Mouse (Mus musculus) stomach, embryonic 14.5 days (tissue): ENCODE data around the gene Zfp28. TPM values are rescaled to one million over a fixed set of nuclear protein-coding genes. Genes with fewer than 3 reads are reported as not detected.

ENCODE experiments used
- ATAC-seq: fragments of 200-750 bp; cut with Nextera tagmentation; 2 replicates; pipeline ENCODE4 v1.8.0; 2017; ENCODE audit warnings: low read depth, moderate TSS enrichment; ENCODE audit not compliant: insufficient number of reproducible peaks, insufficient read depth, low FRiP score
- H3K27ac ChIP-seq: fragments of 300-500 bp; sonication (generic); 2 replicates; pipeline ENCODE4 v1.5.1; 2014; ENCODE audit warnings: mild to moderate bottlenecking, low read length, moderate library complexity, mixed read lengths
- H3K27me3 ChIP-seq: fragments of 300-500 bp; sonication (generic); 2 replicates; pipeline ENCODE4 v1.6.1; 2014; ENCODE audit warnings: low read length, control low read depth, mixed read lengths; ENCODE audit not compliant: control insufficient read depth, insufficient read depth
- H3K36me3 ChIP-seq: fragments of 300-500 bp; sonication (generic); 2 replicates; pipeline ENCODE4 v1.6.1; 2014; ENCODE audit warnings: mild to moderate bottlenecking, control low read depth, low read length, moderate library complexity, mixed read lengths; ENCODE audit not compliant: control insufficient read depth, insufficient read depth
- H3K4me1 ChIP-seq: fragments of 300-500 bp; sonication (generic); 2 replicates; pipeline ENCODE4 v1.6.1; 2014; ENCODE audit warnings: low read length, control low read depth, mixed read lengths; ENCODE audit not compliant: control insufficient read depth, insufficient read depth
- H3K4me2 ChIP-seq: fragments of 300-500 bp; sonication (generic); replicated peaks from 2 replicates; pipeline ENCODE4 v1.6.1; 2014; ENCODE audit warnings: low read depth, low read length, control low read depth
- H3K4me3 ChIP-seq: fragments of 300-500 bp; sonication (generic); 2 replicates; pipeline ENCODE4 v1.5.1; 2014; ENCODE audit warnings: low read depth, low read length, control low read depth
- H3K9ac ChIP-seq: fragments of 300-500 bp; sonication (generic); replicated peaks from 2 replicates; pipeline ENCODE4 v1.6.1; 2014; ENCODE audit warnings: low read depth, mild to moderate bottlenecking, control low read depth, low read length, moderate library complexity, mixed read lengths
- H3K9me3 ChIP-seq: fragments of 300-500 bp; sonication (generic); 2 replicates; pipeline ENCODE4 v1.6.1; 2016; ENCODE audit warnings: low read depth, low read length, control low read depth; ENCODE audit not compliant: control insufficient read depth
- WGBS: fragments of 180-500 bp; shearing (Covaris S2); extraction: QIAGEN DNeasy Blood & Tissue Kit; methylation state at CpG from one replicate; pipeline ENCODE4 v1.1.7; 2014; 5-methylcytosine and 5-hydroxymethylcytosine counted together
- polyA plus RNA-seq: library from polyadenylated mRNA; unstranded; fragments of >200 nt; fragmentation: Nextera tagmentation; extraction: Ambion mirVana; gene quantifications from 2 replicates; pipeline ENCODE4 v1.2.1, GENCODE M21; 2014

Zfp28 gene
- polyA plus RNA-seq = 8.9 and 11.6 TPM in 2 replicates

DNA sequence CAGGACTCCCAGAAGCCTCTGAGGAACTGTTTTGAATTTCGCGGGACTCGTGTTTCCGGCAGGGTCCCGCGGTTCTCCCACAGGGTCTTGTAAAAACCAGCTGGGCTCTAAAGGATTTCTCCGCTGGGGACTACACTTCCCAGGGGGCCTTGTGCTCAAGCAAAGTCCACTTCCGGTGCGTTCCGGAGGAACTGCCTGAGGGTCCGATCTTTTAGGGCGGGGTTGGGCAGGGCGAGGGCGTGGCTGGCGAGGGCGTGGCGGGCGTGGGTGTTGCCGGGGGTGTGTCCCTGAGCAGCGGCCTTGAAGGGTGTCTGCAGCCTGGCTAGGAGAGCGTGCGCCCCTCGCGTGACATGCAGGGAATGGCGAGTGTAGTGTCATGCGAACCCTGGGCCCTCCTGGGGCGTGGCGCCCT, at the start of gene Zfp28:
Gene Zfp28, plus strand, starts transcription at position 252 of the 412 bp plus-strand sequence.
- H3K4me1 ChIP-seq = peaks cover 6% of the 10 kb centered on the region; the same call in 1 of the 2 replicates
- no peak within 1 kb of the TSS; the same call in 1 of the 2 replicates for H3K27ac ChIP-seq
- no peaks in the 10 kb centered on the region for H3K27me3 ChIP-seq
- under 1% methylated on average over 28 of the region's 28 CpGs for WGBS
- peak within 1 kb of the TSS; percentile 64 for H3K4me3 ChIP-seq
- no peaks in the 10 kb centered on the region for H3K36me3 ChIP-seq
- peak within 1 kb of the TSS; percentile 63 for H3K9ac ChIP-seq
- ATAC-seq = peak; percentile 97
- no peaks in the 10 kb centered on the region for H3K9me3 ChIP-seq
- peak within 1 kb of the TSS; percentile 70 for H3K4me2 ChIP-seq

DNA sequence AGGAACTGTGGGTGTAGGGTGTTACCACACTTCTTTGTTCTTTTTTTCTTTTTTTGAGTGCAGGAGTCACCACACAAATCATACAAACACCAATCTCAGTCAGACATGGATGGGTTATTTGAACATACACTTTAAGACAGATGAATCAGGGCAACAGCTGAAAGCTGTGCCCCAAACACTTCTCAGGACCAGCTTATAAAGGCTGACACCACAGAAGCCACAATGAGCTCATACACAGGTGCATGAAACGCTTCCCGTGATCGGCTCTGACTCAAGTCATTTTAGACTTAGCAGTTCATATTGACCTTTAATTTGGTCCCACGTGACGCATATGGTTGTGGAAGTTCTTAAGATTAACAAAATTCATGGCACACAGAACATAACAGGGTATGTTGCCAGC, 43.2 kb upstream of the Zfp28 start:
- Histone ChIP-seq H3K4me1 (no peaks in the 10 kb centered on the region), H3K4me3 (no peak overlapping the region), H3K27ac (no peak overlapping the region), H3K9me3 (no peaks in the 10 kb centered on the region), H3K9ac (no peak overlapping the region), H3K36me3 (no peaks in the 10 kb centered on the region), H3K27me3 (no peaks in the 10 kb centered on the region), H3K4me2 (no peak overlapping the region)
- ATAC-seq = no peak
- WGBS = 81% methylated on average over 5 of the region's 5 CpGs

DNA sequence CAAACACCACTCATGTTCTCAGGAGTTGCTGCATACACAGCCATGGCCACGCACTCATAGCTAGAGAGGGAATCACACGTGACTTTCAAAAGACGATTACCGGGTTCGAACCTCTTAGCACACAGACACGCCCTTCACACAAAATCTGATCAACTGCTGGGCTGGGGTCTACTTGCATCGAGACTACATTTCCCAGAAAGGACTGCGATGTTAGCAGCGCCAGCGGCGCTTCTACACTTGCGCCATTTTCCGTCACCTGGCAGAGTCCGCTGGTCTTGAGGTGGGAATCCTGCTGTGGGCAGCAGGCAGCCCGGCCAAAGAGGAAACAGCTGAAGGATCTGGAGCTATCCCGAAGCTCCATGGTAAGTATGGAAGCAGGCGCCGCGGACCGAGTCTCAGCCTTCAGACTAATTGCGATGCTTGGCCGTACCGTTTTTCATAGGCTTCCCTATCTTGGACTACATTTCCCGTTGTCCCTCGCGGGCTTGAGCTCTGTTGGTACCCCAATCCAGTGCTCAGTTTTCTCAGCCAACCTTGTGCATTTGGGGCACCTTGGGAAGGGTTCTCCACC, 39.5 kb upstream of the Zfp28 start, which contains the start of gene Gm3854:
Gene Gm3854, plus strand, starts transcription at position 259 of the 571 bp plus-strand sequence.
- Histone ChIP-seq H3K4me3 (peak within 1 kb of the TSS; percentile 62), H3K27me3 (no peaks in the 10 kb centered on the region), H3K9ac (0 out of 2 replicates have a peak within 1 kb of the TSS, but pooled peaks have one; percentile 22), H3K4me2 (peak within 1 kb of the TSS; percentile 43), H3K4me1 (no peaks in the 10 kb centered on the region), H3K27ac (no peak within 1 kb of the TSS), H3K9me3 (no peaks in the 10 kb centered on the region), H3K36me3 (no peaks in the 10 kb centered on the region)
- WGBS = under 1% methylated on average over 26 of the region's 26 CpGs
- ATAC-seq = peak; percentile 90

- no peak overlapping the region for H3K9ac ChIP-seq
- no peak for ATAC-seq
Observed at GRCm38 (mm10) chr7:6344124-6344523, 39.0 kb upstream of the Zfp28 start.

GRCm38 (mm10) chr7:6358121-6358520, 25.0 kb upstream of the Zfp28 start:
- H3K9ac ChIP-seq = no peak overlapping the region
- H3K4me2 ChIP-seq = no peak overlapping the region
- H3K9me3 ChIP-seq = no peaks in the 10 kb centered on the region
- H3K4me1 ChIP-seq = no peaks in the 10 kb centered on the region
- H3K4me3 ChIP-seq = no peak overlapping the region
- WGBS = 52% methylated on average over 2 of the region's 2 CpGs
- no peak overlapping the region for H3K27ac ChIP-seq
- ATAC-seq = no peak
- H3K36me3 ChIP-seq = peaks cover 5% of the 10 kb centered on the region; the same call in 1 of the 2 replicates
- H3K27me3 ChIP-seq = no peaks in the 10 kb centered on the region

More at GRCm38 (mm10) chr7:6344124-6344523, 39.0 kb upstream of the Zfp28 start:
- Histone ChIP-seq H3K36me3 (no peaks in the 10 kb centered on the region), H3K4me2 (peak overlapping the region; percentile 43), H3K4me3 (peak overlapping the region; percentile 62), H3K9me3 (no peaks in the 10 kb centered on the region), H3K4me1 (no peaks in the 10 kb centered on the region), H3K27ac (no peak overlapping the region), H3K27me3 (no peaks in the 10 kb centered on the region)
- 25% methylated on average over 10 of the region's 10 CpGs for WGBS

DNA sequence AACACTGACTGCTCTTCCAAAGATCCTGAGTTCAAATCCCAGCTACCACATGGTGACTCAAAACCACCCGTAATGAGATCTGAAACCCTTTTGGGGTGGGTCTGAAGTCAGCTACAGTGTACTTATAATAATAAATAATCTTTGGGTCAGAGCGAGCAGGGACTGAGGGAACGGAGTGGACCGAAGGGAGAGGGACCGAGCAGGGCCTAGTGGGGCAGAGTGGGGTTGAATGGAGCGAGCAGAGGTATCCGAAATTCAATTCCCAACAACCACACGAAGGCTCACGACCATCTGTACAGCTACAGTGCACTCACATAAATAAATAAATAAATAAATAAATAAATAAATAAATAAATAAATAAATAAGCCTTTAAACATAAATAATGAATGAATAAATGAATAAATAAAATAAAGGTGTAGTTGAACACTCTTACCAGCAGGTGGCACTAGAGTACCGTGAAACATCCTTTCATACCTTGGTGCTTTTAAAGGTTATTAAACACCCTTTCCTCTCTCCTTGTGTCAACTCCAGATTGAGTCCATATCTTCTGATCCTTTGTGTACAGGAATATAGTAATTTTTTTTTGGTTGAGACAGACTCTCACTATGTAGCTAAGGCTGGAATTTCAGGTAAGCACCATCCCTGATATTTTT, 24.0 kb upstream of the Zfp28 start:
- Histone ChIP-seq H3K9ac (no peak overlapping the region), H3K4me2 (no peak overlapping the region), H3K4me3 (no peak overlapping the region), H3K4me1 (peaks cover 5% of the 10 kb centered on the region; the same call in 1 of the 2 replicates), H3K9me3 (no peaks in the 10 kb centered on the region), H3K27ac (no peak overlapping the region), H3K27me3 (no peaks in the 10 kb centered on the region), H3K36me3 (0 out of 2 replicates have a peak, but pooled peaks cover 2% of the 10 kb centered on the region)
- WGBS = 54% methylated on average over 10 of the region's 10 CpGs
- no peak for ATAC-seq

DNA sequence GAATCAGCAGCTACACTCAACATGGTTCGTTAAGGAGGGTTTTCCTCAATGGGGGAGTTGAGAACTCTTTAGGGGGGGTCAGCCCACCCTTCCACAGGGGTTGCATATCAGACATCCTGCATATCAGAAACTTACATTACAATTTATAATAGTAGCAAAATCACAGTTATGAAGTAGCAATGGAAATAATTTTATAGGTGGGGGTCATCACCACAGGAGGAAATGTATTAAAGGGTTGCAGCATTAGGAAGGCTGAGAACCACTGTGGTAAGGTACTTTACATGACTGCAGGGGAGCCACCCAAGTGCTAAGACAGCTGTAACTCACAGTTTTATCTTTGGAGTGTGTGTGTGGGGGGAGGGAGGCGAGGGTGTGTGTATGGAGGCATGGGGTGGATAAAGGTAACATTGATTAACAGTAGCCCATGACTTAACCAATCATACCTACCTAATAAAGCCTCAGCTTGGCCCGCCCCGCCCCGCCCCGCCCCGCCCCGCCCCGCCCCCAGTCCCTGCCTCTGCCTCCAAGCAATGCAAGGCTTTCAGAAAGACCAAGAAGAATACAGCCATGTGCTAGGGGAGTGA, 22.5 kb upstream of the Zfp28 start:
- H3K4me2 ChIP-seq = no peak overlapping the region
- no peaks in the 10 kb centered on the region for H3K9me3 ChIP-seq
- peaks cover 6% of the 10 kb centered on the region; the same call in 1 of the 2 replicates for H3K4me1 ChIP-seq
- WGBS = 13% methylated on average over 9 of the region's 9 CpGs
- no peak overlapping the region for H3K27ac ChIP-seq
- H3K9ac ChIP-seq = no peak overlapping the region
- no peaks in the 10 kb centered on the region for H3K27me3 ChIP-seq
- no peak for ATAC-seq
- H3K36me3 ChIP-seq = no peaks in the 10 kb centered on the region
- H3K4me3 ChIP-seq = no peak overlapping the region

DNA sequence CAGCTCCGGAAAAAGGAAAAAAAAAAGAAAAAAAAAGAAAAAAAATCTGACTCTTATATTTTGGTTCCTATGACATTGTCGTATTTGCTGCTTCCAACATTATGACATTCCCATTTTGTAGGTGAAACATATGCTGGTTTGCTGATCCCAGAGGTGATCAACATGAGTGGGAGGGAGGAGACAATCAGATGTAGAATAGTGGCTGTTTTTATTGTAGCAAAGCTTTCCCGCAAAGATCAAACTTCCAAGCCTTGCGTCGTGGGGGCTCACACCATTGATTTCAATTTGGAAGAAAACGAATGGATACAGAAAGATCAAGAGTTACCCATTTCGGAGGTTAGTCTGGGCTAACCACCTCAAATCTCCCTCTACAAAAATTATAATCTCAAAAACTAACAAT, 21.3 kb upstream of the Zfp28 start:
- ATAC-seq = no peak
- Histone ChIP-seq H3K4me2 (peak overlapping the region; percentile 49), H3K36me3 (no peaks in the 10 kb centered on the region), H3K27ac (peak overlapping the region; percentile 82), H3K9me3 (no peaks in the 10 kb centered on the region), H3K4me3 (peak overlapping the region; percentile 53), H3K27me3 (no peaks in the 10 kb centered on the region), H3K9ac (0 out of 2 replicates have a peak overlapping the region, but pooled peaks have one; percentile 36), H3K4me1 (peaks cover 6% of the 10 kb centered on the region; the same call in 1 of the 2 replicates)
- 27% methylated on average over 7 of the region's 7 CpGs for WGBS
